Mouse (Mus musculus) bone marrow, adult 2 months (tissue): ENCODE data around the gene Armh3.

Source experiments
- CTCF ChIP-seq: fragments of 200-500 bp; IDR thresholded peaks from 2 replicates; pipeline ENCODE4 v1.5.1; 2011; ENCODE audit warnings: low read length, control low read depth; ENCODE audit not compliant: control insufficient read depth, insufficient read depth
- POLR2A ChIP-seq: fragments of 200-500 bp; IDR thresholded peaks from 2 replicates; pipeline ENCODE4 v1.6.1; 2011; ENCODE audit warnings: low read depth, mild to moderate bottlenecking, control low read depth, low read length, borderline replicate concordance; ENCODE audit not compliant: control insufficient read depth

GRCm38 (mm10) chr19:45847016-45847732 lies 151.1 kb downstream of the Armh3 start:
- TF ChIP-seq POLR2A (no peak), CTCF (peak; percentile 18; the same call in 1 of the 2 replicates)
